Mouse (Mus musculus): ENCODE measurements around the gene Dusp23.

DNA sequence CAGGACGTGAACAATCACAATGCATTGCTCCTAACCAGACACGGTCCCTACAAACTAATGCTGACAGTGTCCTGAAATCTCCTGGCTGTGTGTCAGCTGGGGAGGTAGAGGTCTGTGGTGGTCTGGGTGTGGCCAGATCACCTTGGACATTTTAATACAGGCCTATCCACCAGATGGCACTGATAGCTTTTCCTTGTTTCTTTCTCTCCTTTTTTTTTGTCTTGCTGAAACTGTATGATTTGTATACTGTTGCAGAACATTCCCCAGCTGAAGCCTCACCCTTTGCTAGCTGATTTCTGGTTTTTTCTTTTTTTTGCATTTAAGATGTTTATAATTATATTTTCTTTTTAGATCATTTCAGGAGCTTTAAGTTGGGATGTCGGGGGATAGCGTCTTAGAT is 5.0 kb upstream of the Dusp23 start:
- TF ChIP-seq CTCF (conservative IDR thresholded peaks at IDR 0.05; ENCODE audit: insufficient read depth, insufficient read length, low read depth, low read length) (no peak), POLR2A (IDR thresholded peaks at IDR 0.05; ENCODE audit: low read depth, low read length) (no peak)

Data from kidney, adult 2 months (tissue).